Mouse (Mus musculus) forebrain, postnatal 0 days (tissue): Measurements from ENCODE around the gene Rsu1. TPM values are rescaled to one million over a fixed set of nuclear protein-coding genes. Genes with fewer than 3 reads are reported as not detected.

Experiments used
- ATAC-seq: fragments of 200-750 bp; cut with Nextera tagmentation; 2 replicates; pipeline ENCODE4 v1.8.0; 2017; ENCODE audit warnings: mild to moderate bottlenecking, moderate library complexity
- DNase-seq: peaks from one replicate; pipeline ENCODE4 v3.0.0-alpha.2; 2015
- H3K27ac ChIP-seq: fragments of 300-500 bp; sonication (generic); 2 replicates; pipeline ENCODE4 v1.5.1; 2014; ENCODE audit warnings: low read depth, mild to moderate bottlenecking, antibody characterized with exemption, low read length, moderate library complexity, mixed read lengths
- H3K27me3 ChIP-seq: fragments of 300-500 bp; sonication (generic); 2 replicates; pipeline ENCODE4 v1.6.1; 2014; ENCODE audit warnings: mild to moderate bottlenecking, low read length, mixed read lengths; ENCODE audit not compliant: insufficient read depth
- H3K36me3 ChIP-seq: fragments of 300-500 bp; sonication (generic); 2 replicates; pipeline ENCODE4 v1.6.1; 2014; ENCODE audit warnings: mild to moderate bottlenecking, moderate library complexity; ENCODE audit not compliant: insufficient read depth
- H3K4me1 ChIP-seq: fragments of 300-500 bp; sonication (generic); 2 replicates; pipeline ENCODE4 v1.6.1; 2014; ENCODE audit warnings: antibody characterized with exemption; ENCODE audit not compliant: insufficient read depth
- H3K4me2 ChIP-seq: fragments of 300-500 bp; sonication (generic); 2 replicates; pipeline ENCODE4 v1.6.1; 2014; ENCODE audit warnings: low read depth, mild to moderate bottlenecking, moderate library complexity
- H3K4me3 ChIP-seq: fragments of 300-500 bp; sonication (generic); 2 replicates; pipeline ENCODE4 v1.5.1; 2014; ENCODE audit warnings: low read depth, low read length, mixed read lengths
- H3K9ac ChIP-seq: fragments of 300-500 bp; sonication (generic); 2 replicates; pipeline ENCODE4 v1.6.1; 2014; ENCODE audit warnings: mild to moderate bottlenecking
- H3K9me3 ChIP-seq: fragments of 300-500 bp; sonication (generic); 2 replicates; pipeline ENCODE4 v1.6.1; 2016; ENCODE audit warnings: low read length
- CTCF ChIP-seq: sonication (generic); IDR thresholded peaks from 2 replicates; pipeline ENCODE4 v1.5.1; 2016; ENCODE audit warnings: antibody characterized with exemption, control low read depth, low read depth
- whole genome bisulfite sequencing: fragments of 180-500 bp; shearing (Covaris S2); extraction: QIAGEN DNeasy Blood & Tissue Kit; methylation state at CpG from one replicate; pipeline ENCODE4 v1.1.7; 2014; 5-methylcytosine and 5-hydroxymethylcytosine counted together
- polyA plus RNA-seq: library from polyadenylated mRNA; unstranded; fragments of >200 nt; fragmentation: Nextera tagmentation; extraction: Ambion mirVana; gene quantifications from 2 replicates; pipeline ENCODE4 v1.2.1, GENCODE M21; 2015
- total RNA-seq: library from RNA; depleted of rRNA; stranded (reverse); fragments of >200 nt; gene quantifications from 2 replicates; pipeline ENCODE4 v1.2.3, GENCODE M21; 2014; rRNA removed

Rsu1 gene
- total RNA-seq (49.7 and 58.3 TPM in 2 replicates), polyA plus RNA-seq (68.4 and 73.8 TPM in 2 replicates)

DNA sequence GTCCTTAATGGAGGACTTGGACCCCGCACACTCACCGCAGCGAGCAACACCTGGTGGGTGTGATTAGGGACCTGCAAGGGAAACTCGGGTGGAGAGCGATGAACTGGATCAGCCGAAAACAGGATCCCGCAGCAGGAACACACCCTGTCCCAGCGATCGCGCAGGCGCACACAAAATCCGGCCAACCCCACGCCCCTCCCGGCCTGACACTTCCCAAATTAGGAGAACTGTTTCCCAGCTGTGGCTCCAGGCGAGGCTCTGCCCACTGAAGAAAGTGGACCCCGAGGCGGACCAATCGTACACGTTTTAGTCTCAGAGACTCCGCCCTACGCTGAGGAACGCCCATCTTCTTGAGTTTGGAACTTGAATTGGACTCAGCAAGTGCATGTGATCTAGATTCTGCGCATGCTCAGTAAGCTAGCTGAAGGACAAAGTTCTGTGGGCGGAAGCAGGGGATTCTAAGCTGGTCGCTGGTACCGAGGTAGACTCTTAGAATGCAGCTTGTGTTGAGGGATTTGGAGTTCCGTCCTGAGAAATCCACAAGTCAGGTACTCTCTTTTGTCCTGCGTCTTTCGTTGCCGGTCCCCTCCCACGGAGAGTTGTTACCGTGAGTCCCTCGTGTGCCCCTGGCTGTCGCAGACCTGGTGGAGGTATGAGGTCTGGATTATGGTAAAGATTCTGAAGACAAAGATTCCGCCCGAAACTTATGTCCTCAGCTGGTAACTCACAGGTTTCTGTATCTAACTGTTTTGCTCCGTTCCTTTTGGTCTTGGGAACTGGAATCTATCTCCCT is at the start of gene Rsu1:
Rsu1 (minus strand) TSS at position 251 of the 793 bp plus-strand sequence.
- WGBS: 1% methylated on average over 37 of the region's 37 CpGs
- H3K27ac ChIP-seq: peak within 1 kb of the TSS; percentile 46; the same call in 1 of the 2 replicates
- no peaks in the 10 kb centered on the region for H3K9me3 ChIP-seq
- peak; percentile 17; the same call in 1 of the 2 replicates for TF ChIP-seq CTCF
- peak; percentile 97 for DNase-seq
- peak within 1 kb of the TSS; percentile 56 for H3K4me3 ChIP-seq
- peak within 1 kb of the TSS; percentile 58 for H3K9ac ChIP-seq
- no peaks in the 10 kb centered on the region for H3K27me3 ChIP-seq
- peak within 1 kb of the TSS; percentile 80 for H3K4me2 ChIP-seq
- peak; percentile 99 for ATAC-seq
- peaks cover 6% of the 10 kb centered on the region; the same call in 1 of the 2 replicates for H3K4me1 ChIP-seq
- H3K36me3 ChIP-seq: no peaks in the 10 kb centered on the region

DNA sequence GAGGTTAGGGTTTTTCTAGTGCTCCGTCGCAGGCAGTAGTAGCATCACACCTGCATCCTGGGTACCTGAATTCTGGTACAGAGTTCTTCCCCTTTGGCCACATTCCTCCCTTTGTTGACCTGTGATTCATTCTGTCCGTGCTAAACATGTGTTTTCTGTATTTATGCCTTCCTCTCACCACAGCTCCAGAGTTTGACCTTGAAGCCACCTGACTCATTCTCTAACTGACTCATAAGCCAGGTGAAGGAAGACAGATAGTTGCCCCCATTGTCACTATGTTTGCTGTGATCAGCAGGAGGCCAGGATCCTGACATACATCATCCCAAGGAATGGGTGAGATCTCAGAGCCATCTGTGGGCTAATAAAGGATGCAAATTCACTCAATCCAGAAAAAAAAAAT is 32.2 kb upstream of the Rsu1 start:
- Histone ChIP-seq H3K27ac (no peak overlapping the region), H3K4me2 (no peak overlapping the region), H3K27me3 (no peaks in the 10 kb centered on the region), H3K9ac (no peak overlapping the region), H3K4me3 (no peak overlapping the region), H3K4me1 (no peaks in the 10 kb centered on the region), H3K36me3 (no peaks in the 10 kb centered on the region), H3K9me3 (no peaks in the 10 kb centered on the region)
- ATAC-seq: no peak
- DNase-seq: no peak
- 88% methylated on average over 3 of the region's 3 CpGs for WGBS
- TF ChIP-seq CTCF: no peak

DNA sequence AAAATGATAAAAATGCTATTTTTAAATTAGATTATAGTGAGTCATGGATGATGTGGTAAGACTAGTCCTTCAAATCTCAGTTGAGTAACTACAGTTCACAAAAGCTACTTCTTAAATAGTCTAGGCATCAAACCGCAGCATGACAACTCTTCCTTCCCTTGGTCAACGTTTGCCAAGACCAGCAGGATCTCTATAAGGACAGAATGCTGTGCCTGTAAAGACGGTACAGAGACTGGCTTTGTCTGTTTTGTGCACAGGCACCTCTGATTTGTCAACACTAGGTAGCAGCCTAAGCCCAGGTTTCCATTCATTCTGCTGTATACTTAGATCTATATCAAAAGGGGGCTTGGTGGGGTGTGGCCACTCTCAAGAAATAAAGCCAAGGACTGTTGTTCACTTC is 27.8 kb upstream of the Rsu1 start:
- no peaks in the 10 kb centered on the region for H3K27me3 ChIP-seq
- DNase-seq (peak; percentile 66), ATAC-seq (peak; percentile 88)
- H3K9me3 ChIP-seq: no peaks in the 10 kb centered on the region
- no peak overlapping the region for H3K4me2 ChIP-seq
- TF ChIP-seq CTCF: peak; percentile 67
- H3K9ac ChIP-seq: no peak overlapping the region
- no peak overlapping the region for H3K27ac ChIP-seq
- no peaks in the 10 kb centered on the region for H3K4me1 ChIP-seq
- H3K36me3 ChIP-seq: no peaks in the 10 kb centered on the region
- H3K4me3 ChIP-seq: no peak overlapping the region
- 19% methylated on average over 3 of the region's 3 CpGs for WGBS

DNA sequence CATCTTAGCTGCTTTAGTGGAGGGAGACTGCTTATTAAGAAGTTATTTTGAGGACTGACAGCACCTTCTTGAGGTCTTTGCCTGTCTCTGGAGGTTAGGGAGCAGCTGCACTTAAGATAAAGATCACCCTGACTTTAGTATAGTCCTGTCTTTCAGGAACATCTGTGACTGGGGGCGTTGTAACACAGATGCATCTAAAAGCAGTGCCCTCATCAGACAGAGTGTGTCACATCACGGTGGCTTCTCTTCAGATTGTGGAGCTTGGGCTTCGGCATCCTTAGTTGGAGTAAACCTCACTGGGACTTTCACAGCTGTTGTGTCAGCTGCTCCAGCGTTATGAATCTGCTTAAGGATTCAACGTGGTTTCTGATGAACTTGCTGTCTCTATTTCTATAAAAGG is 26.5 kb upstream of the Rsu1 start:
- TF ChIP-seq CTCF: no peak
- Histone ChIP-seq H3K9ac (no peak overlapping the region), H3K27ac (no peak overlapping the region), H3K4me1 (no peaks in the 10 kb centered on the region), H3K9me3 (no peaks in the 10 kb centered on the region), H3K36me3 (no peaks in the 10 kb centered on the region), H3K4me2 (no peak overlapping the region), H3K4me3 (no peak overlapping the region), H3K27me3 (no peaks in the 10 kb centered on the region)
- peak; percentile 20 for DNase-seq
- peak; percentile 54 for ATAC-seq
- 52% methylated on average over 5 of the region's 5 CpGs for WGBS

GRCm38 (mm10) chr2:13290661-13291060 is 19.4 kb upstream of the Rsu1 start:
- WGBS: 0% methylated on average over 1 of the region's 1 CpGs
- H3K27me3 ChIP-seq: no peaks in the 10 kb centered on the region

DNA sequence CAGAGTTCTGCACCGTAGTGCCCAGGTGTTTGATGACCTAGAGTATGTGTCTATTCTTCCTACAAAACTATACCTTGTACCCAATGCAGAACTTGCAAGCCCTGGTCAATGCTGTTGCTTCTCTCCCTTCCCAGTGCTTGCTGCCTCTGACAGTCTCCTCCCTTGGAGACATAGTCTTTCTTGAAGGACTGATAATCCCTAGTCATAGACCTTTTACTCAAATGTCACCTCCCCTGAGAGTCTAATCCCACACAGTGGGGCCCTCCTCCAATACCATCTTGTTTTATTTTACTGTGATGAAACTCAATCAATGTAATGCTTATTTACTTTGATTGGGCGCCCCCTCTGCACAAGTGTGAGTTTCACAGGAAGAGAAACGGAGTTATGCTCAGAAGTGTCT is 18.9 kb upstream of the Rsu1 start:
- no peak for DNase-seq
- TF ChIP-seq CTCF: no peak
- Histone ChIP-seq H3K4me3 (no peak overlapping the region), H3K9me3 (no peaks in the 10 kb centered on the region), H3K4me2 (no peak overlapping the region), H3K36me3 (no peaks in the 10 kb centered on the region), H3K4me1 (no peaks in the 10 kb centered on the region), H3K27me3 (no peaks in the 10 kb centered on the region), H3K9ac (no peak overlapping the region), H3K27ac (no peak overlapping the region)
- peak; percentile 20; the same call in 1 of the 2 replicates for ATAC-seq
- 76% methylated on average over 3 of the region's 3 CpGs for WGBS

More at GRCm38 (mm10) chr2:13290661-13291060, 19.4 kb upstream of the Rsu1 start:
- ATAC-seq (peak; percentile 65), DNase-seq (peak; percentile 71)
- Histone ChIP-seq H3K4me3 (no peak overlapping the region), H3K9ac (no peak overlapping the region), H3K9me3 (no peaks in the 10 kb centered on the region), H3K4me2 (no peak overlapping the region), H3K27ac (no peak overlapping the region), H3K4me1 (no peaks in the 10 kb centered on the region), H3K36me3 (no peaks in the 10 kb centered on the region)
- peak; percentile 72 for TF ChIP-seq CTCF
